Mouse (Mus musculus): ENCODE measurements at regions not wholly inside any gene's neighbourhood (a gene's known extent, or its start where the extent isn't known, plus 50 kb on each side); places are given as distances from the start of the nearest gene placed in this dataset.

DNA sequence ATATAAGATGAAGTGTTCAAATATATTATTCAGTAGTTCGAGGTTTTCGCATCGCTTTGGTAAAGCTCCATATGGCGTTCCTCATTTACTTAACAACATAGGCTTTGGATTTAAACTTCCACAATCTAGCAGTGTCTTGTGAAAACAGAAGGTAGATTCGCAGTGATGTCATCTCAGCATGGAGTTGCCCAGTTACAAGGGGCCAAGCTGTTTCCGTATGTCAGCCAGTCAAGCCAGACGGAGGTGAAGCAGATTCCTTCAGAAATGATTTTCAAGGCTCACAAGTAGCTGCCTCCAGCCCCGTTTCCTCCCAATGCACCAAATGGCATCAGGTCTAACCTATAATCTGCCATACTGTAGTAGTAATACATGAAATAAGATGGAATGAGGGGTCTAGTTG, 224.6 kb downstream of the Rwdd3 start:
- Histone ChIP-seq H3K27ac (ENCODE audit: low read length) (no peak overlapping the region), H3K9me3 (replicated peaks; ENCODE audit: control insufficient read depth, low read length) (no peaks in the 10 kb centered on the region), H3K36me3 (ENCODE audit: control insufficient read depth, insufficient read depth, low read length) (no peaks in the 10 kb centered on the region), H3K4me2 (ENCODE audit: low read depth, low read length) (no peak overlapping the region), H3K4me1 (ENCODE audit: control insufficient read depth, insufficient read depth, low read length) (no peaks in the 10 kb centered on the region), H3K9ac (ENCODE audit: low read length) (no peak overlapping the region), H3K4me3 (replicated peaks; ENCODE audit: low read length) (no peak overlapping the region), H3K27me3 (ENCODE audit: control insufficient read depth, insufficient read depth, low read length) (no peaks in the 10 kb centered on the region)
- WGBS: 85% methylated on average over 8 of the region's 8 CpGs
- no peak for ATAC-seq (ENCODE audit: insufficient read depth, low FRiP score)

DNA sequence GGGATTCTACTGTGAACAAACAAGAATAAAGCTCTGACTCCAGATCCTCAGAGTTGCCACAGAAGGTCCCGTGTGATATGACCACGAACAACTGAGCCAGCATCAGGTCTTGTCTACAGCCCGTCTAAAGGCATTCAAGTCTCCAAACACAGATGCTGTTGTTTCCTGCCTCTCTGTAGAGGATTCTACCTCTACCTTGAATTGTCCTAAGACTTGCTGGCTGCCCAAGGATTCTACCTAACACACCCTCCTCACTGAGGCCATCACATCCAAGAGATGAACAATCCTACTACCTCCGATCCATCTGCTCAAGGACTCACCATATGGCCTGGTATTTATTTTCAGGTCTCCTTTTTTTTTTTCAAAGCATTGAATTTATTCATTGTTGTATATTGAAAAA, 237.1 kb downstream of the Rwdd3 start:
- ATAC-seq (ENCODE audit: insufficient read depth, low FRiP score): no peak
- Histone ChIP-seq H3K27ac (ENCODE audit: low read length) (no peak overlapping the region), H3K36me3 (ENCODE audit: control insufficient read depth, insufficient read depth, low read length) (no peaks in the 10 kb centered on the region), H3K4me2 (ENCODE audit: low read depth, low read length) (no peak overlapping the region), H3K4me3 (replicated peaks; ENCODE audit: low read length) (no peak overlapping the region), H3K9ac (ENCODE audit: low read length) (no peak overlapping the region), H3K9me3 (replicated peaks; ENCODE audit: control insufficient read depth, low read length) (no peaks in the 10 kb centered on the region), H3K27me3 (ENCODE audit: control insufficient read depth, insufficient read depth, low read length) (no peaks in the 10 kb centered on the region), H3K4me1 (ENCODE audit: control insufficient read depth, insufficient read depth, low read length) (no peaks in the 10 kb centered on the region)
- WGBS: 91% methylated on average over 4 of the region's 4 CpGs

DNA sequence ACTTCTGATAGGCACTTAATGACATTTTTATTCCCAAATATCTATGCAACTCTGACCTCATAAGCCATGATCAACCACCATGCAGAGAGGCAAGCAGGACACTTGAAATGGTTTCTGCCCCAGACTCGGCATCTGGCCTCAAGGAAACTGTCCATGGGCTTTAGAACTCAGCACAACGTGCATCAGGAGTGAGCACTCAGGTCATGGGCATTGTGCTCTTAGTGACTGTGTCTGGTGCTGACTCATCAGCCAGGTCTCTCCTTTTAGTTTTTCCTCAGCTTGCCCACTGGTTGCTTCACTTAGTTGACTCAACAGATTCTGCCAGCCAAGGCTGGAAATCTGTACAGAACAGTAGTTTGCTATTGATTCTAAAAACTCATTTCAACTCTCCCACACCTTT, 251.1 kb downstream of the Rwdd3 start:
- H3K4me2 ChIP-seq (ENCODE audit: low read depth, low read length): no peak overlapping the region
- no peaks in the 10 kb centered on the region for H3K27me3 ChIP-seq (ENCODE audit: control insufficient read depth, insufficient read depth, low read length)
- no peaks in the 10 kb centered on the region for H3K4me1 ChIP-seq (ENCODE audit: control insufficient read depth, insufficient read depth, low read length)
- H3K27ac ChIP-seq (ENCODE audit: low read length): no peak overlapping the region
- no peaks in the 10 kb centered on the region for H3K36me3 ChIP-seq (ENCODE audit: control insufficient read depth, insufficient read depth, low read length)
- H3K9ac ChIP-seq (ENCODE audit: low read length): no peak overlapping the region
- no peak for ATAC-seq (ENCODE audit: insufficient read depth, low FRiP score)
- 75% methylated on average over 2 of the region's 2 CpGs for WGBS
- H3K9me3 ChIP-seq (replicated peaks; ENCODE audit: control insufficient read depth, low read length): no peaks in the 10 kb centered on the region
- H3K4me3 ChIP-seq (replicated peaks; ENCODE audit: low read length): no peak overlapping the region

DNA sequence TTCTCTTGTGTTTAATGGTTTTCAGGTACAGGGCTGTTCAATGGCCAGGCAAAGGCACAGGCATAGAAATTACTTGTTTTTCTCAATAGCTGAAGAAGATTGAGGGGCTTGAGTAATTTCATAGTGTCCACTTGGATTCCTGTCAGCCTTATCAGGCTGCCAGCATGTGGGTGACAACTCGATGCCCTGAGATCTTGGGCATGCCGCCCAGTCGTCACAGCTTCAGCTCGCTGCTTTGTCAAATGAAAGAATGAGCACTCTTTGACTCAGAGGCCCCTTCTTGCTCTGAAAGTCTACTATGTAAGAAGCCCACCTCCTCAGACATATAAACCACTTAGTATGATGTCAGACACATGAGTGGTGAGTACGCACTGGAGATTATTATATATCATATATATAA, 272.6 kb downstream of the Rwdd3 start:
- Histone ChIP-seq H3K27ac (ENCODE audit: low read length) (no peak overlapping the region), H3K4me2 (ENCODE audit: low read depth, low read length) (no peak overlapping the region), H3K9ac (ENCODE audit: low read length) (no peak overlapping the region), H3K36me3 (ENCODE audit: control insufficient read depth, insufficient read depth, low read length) (no peaks in the 10 kb centered on the region), H3K27me3 (ENCODE audit: control insufficient read depth, insufficient read depth, low read length) (no peaks in the 10 kb centered on the region), H3K9me3 (replicated peaks; ENCODE audit: control insufficient read depth, low read length) (no peaks in the 10 kb centered on the region), H3K4me3 (replicated peaks; ENCODE audit: low read length) (no peak overlapping the region), H3K4me1 (ENCODE audit: control insufficient read depth, insufficient read depth, low read length) (no peaks in the 10 kb centered on the region)
- 83% methylated on average over 5 of the region's 5 CpGs for WGBS
- no peak for ATAC-seq (ENCODE audit: insufficient read depth, low FRiP score)

DNA sequence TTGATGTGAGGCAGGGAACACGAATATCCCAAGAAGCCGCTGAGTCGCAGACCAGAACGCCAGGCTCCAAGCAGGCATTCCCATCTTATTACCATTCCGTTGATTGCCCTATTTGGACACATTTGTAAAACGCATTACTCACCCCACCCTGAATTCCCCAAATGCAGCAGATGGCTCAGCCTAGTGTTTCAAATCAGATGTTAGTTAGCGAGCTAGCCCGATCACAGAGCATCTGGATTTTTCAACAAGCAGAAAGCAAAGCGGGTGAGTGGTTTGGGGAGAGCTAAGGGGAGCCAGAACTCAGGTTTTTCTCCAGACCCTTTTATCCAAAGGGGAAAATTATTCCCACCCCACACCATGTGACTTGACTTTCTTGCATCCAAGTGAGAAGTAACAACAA, 273.2 kb downstream of the Rwdd3 start:
- Histone ChIP-seq H3K4me2 (ENCODE audit: low read depth, low read length) (no peak overlapping the region), H3K9ac (ENCODE audit: low read length) (no peak overlapping the region), H3K36me3 (ENCODE audit: control insufficient read depth, insufficient read depth, low read length) (no peaks in the 10 kb centered on the region), H3K27me3 (ENCODE audit: control insufficient read depth, insufficient read depth, low read length) (no peaks in the 10 kb centered on the region), H3K4me3 (replicated peaks; ENCODE audit: low read length) (no peak overlapping the region), H3K4me1 (ENCODE audit: control insufficient read depth, insufficient read depth, low read length) (no peaks in the 10 kb centered on the region), H3K9me3 (replicated peaks; ENCODE audit: control insufficient read depth, low read length) (no peaks in the 10 kb centered on the region), H3K27ac (ENCODE audit: low read length) (no peak overlapping the region)
- no peak for ATAC-seq (ENCODE audit: insufficient read depth, low FRiP score)
- WGBS: 76% methylated on average over 9 of the region's 9 CpGs

DNA sequence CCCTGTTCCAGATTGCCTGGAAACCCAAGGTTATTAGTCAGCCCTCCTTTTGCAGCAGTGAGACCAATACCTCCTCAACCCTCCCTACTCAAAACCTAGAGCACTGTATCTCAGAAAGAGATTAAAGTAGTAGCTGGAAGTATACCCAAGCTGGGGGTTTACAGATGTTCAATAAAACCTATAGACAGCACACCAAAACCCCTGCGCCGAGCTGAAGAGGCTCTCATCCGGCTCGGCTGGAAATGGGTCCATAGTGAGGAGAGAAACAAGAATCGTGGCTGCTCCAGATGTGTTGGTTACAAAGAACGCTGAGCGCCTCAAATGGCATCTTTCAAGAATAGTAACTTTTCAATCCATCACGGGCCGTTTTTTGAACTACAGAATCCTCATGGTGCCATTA, 273.7 kb downstream of the Rwdd3 start:
- 87% methylated on average over 9 of the region's 9 CpGs for WGBS
- Histone ChIP-seq H3K4me3 (replicated peaks; ENCODE audit: low read length) (no peak overlapping the region), H3K4me1 (ENCODE audit: control insufficient read depth, insufficient read depth, low read length) (no peaks in the 10 kb centered on the region), H3K4me2 (ENCODE audit: low read depth, low read length) (no peak overlapping the region), H3K27me3 (ENCODE audit: control insufficient read depth, insufficient read depth, low read length) (no peaks in the 10 kb centered on the region), H3K27ac (ENCODE audit: low read length) (no peak overlapping the region), H3K9me3 (replicated peaks; ENCODE audit: control insufficient read depth, low read length) (no peaks in the 10 kb centered on the region), H3K36me3 (ENCODE audit: control insufficient read depth, insufficient read depth, low read length) (no peaks in the 10 kb centered on the region), H3K9ac (ENCODE audit: low read length) (no peak overlapping the region)
- no peak for ATAC-seq (ENCODE audit: insufficient read depth, low FRiP score)

DNA sequence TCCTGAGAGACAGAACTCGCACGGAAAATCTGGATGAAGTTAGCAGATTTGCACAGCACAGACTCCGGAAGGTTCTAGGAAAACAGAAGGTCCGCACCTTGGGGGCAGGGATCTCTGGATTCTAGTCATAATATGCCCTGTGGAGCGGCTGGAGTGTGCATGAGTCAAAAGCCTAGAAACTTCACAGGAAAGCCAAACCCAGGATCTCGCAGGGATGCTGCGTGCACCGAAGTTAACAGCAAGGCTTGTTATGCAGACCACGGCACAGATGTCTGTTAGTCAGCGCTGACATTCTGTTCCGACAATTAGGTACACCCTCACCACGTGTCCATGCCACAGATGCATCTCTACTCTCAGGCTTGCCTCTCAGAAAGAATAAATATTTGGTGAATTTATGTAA, 274.3 kb downstream of the Rwdd3 start:
- Histone ChIP-seq H3K9me3 (replicated peaks; ENCODE audit: control insufficient read depth, low read length) (no peaks in the 10 kb centered on the region), H3K4me3 (replicated peaks; ENCODE audit: low read length) (no peak overlapping the region), H3K27me3 (ENCODE audit: control insufficient read depth, insufficient read depth, low read length) (no peaks in the 10 kb centered on the region), H3K4me2 (ENCODE audit: low read depth, low read length) (no peak overlapping the region), H3K36me3 (ENCODE audit: control insufficient read depth, insufficient read depth, low read length) (no peaks in the 10 kb centered on the region), H3K4me1 (ENCODE audit: control insufficient read depth, insufficient read depth, low read length) (no peaks in the 10 kb centered on the region), H3K27ac (ENCODE audit: low read length) (no peak overlapping the region), H3K9ac (ENCODE audit: low read length) (no peak overlapping the region)
- no peak for ATAC-seq (ENCODE audit: insufficient read depth, low FRiP score)
- WGBS: 73% methylated on average over 12 of the region's 12 CpGs

DNA sequence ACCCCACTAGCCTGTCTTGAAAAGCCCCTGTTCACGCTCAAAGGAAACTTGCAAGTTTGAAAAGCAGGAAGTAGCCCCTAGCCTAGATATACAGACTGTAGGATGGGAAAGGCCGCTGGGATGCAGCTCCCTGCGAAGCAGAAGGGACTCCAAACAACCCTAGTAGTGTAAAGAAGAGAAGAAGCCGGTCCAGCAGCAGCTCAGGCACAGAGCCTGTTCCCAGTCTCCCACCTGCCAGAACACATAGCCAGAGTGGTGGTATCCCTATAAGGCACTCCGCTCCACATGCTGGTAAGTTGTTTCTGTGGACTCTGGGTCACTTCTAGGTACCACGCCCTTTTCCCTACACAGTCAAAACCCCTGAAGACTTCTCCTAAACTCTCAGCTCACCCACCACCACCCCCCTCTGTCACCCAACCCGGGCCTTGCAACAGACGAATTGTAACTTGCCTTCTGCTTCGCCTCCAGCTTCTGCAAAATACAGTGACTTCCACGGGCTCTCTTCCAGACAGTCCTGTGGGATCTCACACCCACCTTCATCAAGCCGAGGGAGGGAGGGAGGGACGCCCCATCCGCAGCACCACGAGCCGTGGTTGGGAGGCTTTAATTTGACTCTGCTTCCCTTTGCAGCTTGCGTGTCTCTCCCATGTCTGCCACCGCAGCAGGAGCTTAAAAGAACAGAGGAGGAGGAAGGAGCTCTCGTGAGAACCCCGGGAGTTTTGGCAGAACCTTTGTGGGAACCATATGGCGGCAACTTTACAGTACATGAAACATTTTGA, 285.2 kb downstream of the Rwdd3 start:
- Histone ChIP-seq H3K27ac (ENCODE audit: low read length) (no peak overlapping the region), H3K27me3 (ENCODE audit: control insufficient read depth, insufficient read depth, low read length) (no peaks in the 10 kb centered on the region), H3K4me1 (ENCODE audit: control insufficient read depth, insufficient read depth, low read length) (no peaks in the 10 kb centered on the region), H3K4me3 (replicated peaks; ENCODE audit: low read length) (no peak overlapping the region; the same call in 1 of the 2 replicates), H3K9ac (ENCODE audit: low read length) (peak overlapping the region; percentile 34), H3K9me3 (replicated peaks; ENCODE audit: control insufficient read depth, low read length) (no peaks in the 10 kb centered on the region), H3K36me3 (ENCODE audit: control insufficient read depth, insufficient read depth, low read length) (no peaks in the 10 kb centered on the region), H3K4me2 (ENCODE audit: low read depth, low read length) (peak overlapping the region; percentile 36)
- ATAC-seq (ENCODE audit: insufficient read depth, low FRiP score): no peak; the same call in 1 of the 2 replicates
- WGBS: 40% methylated on average over 20 of the region's 20 CpGs

DNA sequence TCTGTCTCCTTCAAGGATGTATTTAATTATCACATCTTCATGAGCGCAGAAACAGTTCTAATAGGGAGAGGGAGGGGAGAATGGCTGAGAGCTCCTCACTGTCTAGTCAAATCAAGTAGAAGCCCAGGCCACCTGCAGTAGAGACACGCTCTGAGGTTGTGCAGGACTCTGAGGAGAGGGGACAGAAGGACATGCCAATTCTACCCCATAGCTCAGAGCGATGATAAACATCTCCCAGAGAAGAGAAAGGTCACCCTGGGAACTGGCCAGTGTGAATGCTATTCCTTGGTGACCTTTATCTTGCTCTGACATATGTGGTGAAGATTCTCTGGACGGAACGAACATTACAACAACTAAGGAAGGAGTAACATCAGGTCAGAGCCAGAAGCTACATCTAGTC, 286.1 kb downstream of the Rwdd3 start:
- no peak for ATAC-seq (ENCODE audit: insufficient read depth, low FRiP score)
- no peaks in the 10 kb centered on the region for H3K27me3 ChIP-seq (ENCODE audit: control insufficient read depth, insufficient read depth, low read length)
- no peak overlapping the region for H3K27ac ChIP-seq (ENCODE audit: low read length)
- H3K36me3 ChIP-seq (ENCODE audit: control insufficient read depth, insufficient read depth, low read length): no peaks in the 10 kb centered on the region
- H3K4me2 ChIP-seq (ENCODE audit: low read depth, low read length): no peak overlapping the region
- 72% methylated on average over 5 of the region's 5 CpGs for WGBS
- H3K9ac ChIP-seq (ENCODE audit: low read length): no peak overlapping the region
- no peaks in the 10 kb centered on the region for H3K4me1 ChIP-seq (ENCODE audit: control insufficient read depth, insufficient read depth, low read length)
- no peaks in the 10 kb centered on the region for H3K9me3 ChIP-seq (replicated peaks; ENCODE audit: control insufficient read depth, low read length)
- no peak overlapping the region for H3K4me3 ChIP-seq (replicated peaks; ENCODE audit: low read length)

Data from stomach, embryonic 16.5 days (tissue).